Mouse (Mus musculus) thymus, postnatal 36 days (tissue): ENCODE results near the gene Prss35.

Experiments used
- DNase-seq, 2 experiments: peaks; one replicate each; pipeline ENCODE4 v3.0.0; 2022; ENCODE audit warnings: mixed read lengths in 2 of 2

The Prss35 gene

DNA sequence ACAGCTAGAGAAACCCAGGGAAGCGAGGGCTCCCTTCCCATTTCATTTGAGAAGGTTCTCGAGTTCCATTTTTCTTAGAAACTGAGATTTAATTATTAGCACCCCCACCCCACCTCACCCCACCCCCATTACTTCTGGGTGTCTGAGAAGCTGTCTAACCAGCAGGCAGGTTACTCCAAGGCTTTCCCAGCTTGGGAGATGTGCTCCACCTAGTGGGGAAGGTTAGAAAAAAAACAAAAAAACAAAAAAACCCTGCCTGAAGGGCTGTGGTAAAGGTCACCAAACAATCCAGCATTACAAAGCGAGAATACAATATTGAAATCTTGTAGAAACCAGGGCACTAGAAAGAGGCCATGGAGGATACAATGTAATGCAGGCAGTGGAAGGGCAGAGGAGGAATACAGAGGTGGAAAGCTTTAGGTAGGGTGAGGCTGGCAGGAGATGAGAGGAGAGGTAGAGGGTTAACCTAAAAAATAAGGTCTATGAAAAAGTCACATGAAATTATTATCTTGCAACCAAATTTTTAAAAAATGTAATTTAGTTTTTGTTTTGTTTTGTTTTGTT, 57.2 kb downstream of the Prss35 start:
- DNase-seq, result no peak
